Mouse (Mus musculus) cerebellum, adult 2 months (tissue): Measurements from ENCODE around the gene Trim2.

Experiments
- CTCF ChIP-seq: fragments of 200-500 bp; IDR thresholded peaks from 2 replicates; pipeline ENCODE4 v1.5.1; 2011; ENCODE audit warnings: low read depth, mild to moderate bottlenecking, control low read depth, low read length, moderate library complexity, borderline replicate concordance; ENCODE audit not compliant: insufficient read depth
- POLR2A ChIP-seq: fragments of 200-500 bp; IDR thresholded peaks from 2 replicates; pipeline ENCODE4 v1.6.1; 2011; ENCODE audit warnings: low read length, control low read depth, borderline replicate concordance; ENCODE audit not compliant: insufficient read depth

GRCm38 (mm10) chr3:84302273-84302672 is 4.4 kb downstream of the Trim2 start:
- TF ChIP-seq CTCF (peak; percentile 45; the same call in 1 of the 2 replicates), POLR2A (no peak)
